Mouse (Mus musculus) CH12.LX (cell line): ENCODE measurements at regions not wholly inside any gene's neighbourhood (a gene's known extent, or its start where the extent isn't known, plus 50 kb on each side); places are given as distances from the start of the nearest gene placed in this dataset.

Experiments used
- DNase-seq: peaks from one replicate; pipeline ENCODE4 v3.0.0-alpha.2; 2013; ENCODE audit errors: extremely low read depth
- H3K27ac ChIP-seq: 2 replicates; pipeline ENCODE4 v1.5.1; 2012; ENCODE audit warnings: low read depth, mild to moderate bottlenecking, control low read depth, moderate library complexity; ENCODE audit not compliant: insufficient read depth
- H3K27me3 ChIP-seq: replicated peaks from 2 replicates; pipeline ENCODE3; 2012; ENCODE audit warnings: inconsistent platforms
- H3K36me3 ChIP-seq, 2 experiments: replicated peaks in 1 of 2; 2 replicates each; pipeline versions ENCODE3 to v1.6.1; 2012; ENCODE audit warnings: inconsistent platforms in 1 of 2, low read length in 1 of 2, mild to moderate bottlenecking in 1 of 2, mixed read lengths in 1 of 2, moderate library complexity in 1 of 2; ENCODE audit not compliant: control insufficient read depth in 1 of 2, insufficient read depth in 1 of 2
- H3K4me1 ChIP-seq, 2 experiments: 2 replicates each; pipeline ENCODE4 v1.6.1; 2012; ENCODE audit warnings: inconsistent platforms in 1 of 2, moderate library complexity in 1 of 2; ENCODE audit not compliant: insufficient read depth in 2 of 2, control insufficient read depth in 1 of 2
- H3K4me2 ChIP-seq: 2 replicates; pipeline ENCODE4 v1.6.1; 2012; ENCODE audit warnings: low read depth, mild to moderate bottlenecking, control low read depth; ENCODE audit not compliant: poor library complexity, insufficient read depth, severe bottlenecking
- H3K4me3 ChIP-seq, 3 experiments: fragments of 150-350 bp in 1 of 3; sonication (generic) in 1 of 3; replicated peaks in 1 of 3; 2 replicates each; pipeline versions ENCODE3 to v1.5.1; 2011 to 2012; ENCODE audit warnings: low read depth in 2 of 3, low read length in 2 of 3, mild to moderate bottlenecking in 2 of 3, moderate library complexity in 2 of 3, control low read depth in 1 of 3, improper control_type of control experiment in 1 of 3, inconsistent platforms in 1 of 3, mixed read lengths in 1 of 3; ENCODE audit not compliant: poor library complexity in 1 of 3
- H3K79me2 ChIP-seq: replicated peaks from 2 replicates; pipeline ENCODE4 v1.6.1; 2012; ENCODE audit warnings: mild to moderate bottlenecking, moderate library complexity; ENCODE audit not compliant: control insufficient read depth, poor library complexity, insufficient read depth, severe bottlenecking; ENCODE audit errors: extremely low read depth
- H3K9ac ChIP-seq: 2 replicates; pipeline ENCODE4 v1.6.1; 2012; ENCODE audit warnings: low read depth, mild to moderate bottlenecking, control low read depth, moderate library complexity; ENCODE audit not compliant: insufficient read depth
- H3K9me3 ChIP-seq: replicated peaks from 2 replicates; pipeline ENCODE3; 2012; ENCODE audit warnings: low read length, inconsistent platforms, mixed read lengths
- BHLHE40 ChIP-seq: IDR thresholded peaks from 2 replicates; pipeline ENCODE4 v1.6.1; 2011; ENCODE audit warnings: mild to moderate bottlenecking, low read depth, low read length, improper control_type of control experiment
- CHD1 ChIP-seq: IDR thresholded peaks from 2 replicates; pipeline ENCODE4 v1.6.1; 2012; ENCODE audit warnings: low read depth, low read length, improper control_type of control experiment, inconsistent platforms
- CHD2 ChIP-seq: IDR thresholded peaks from 2 replicates; pipeline ENCODE4 v1.6.1; 2011; ENCODE audit warnings: low read length, improper control_type of control experiment
- CTCF ChIP-seq, 2 experiments: IDR thresholded peaks in 1 of 2; conservative IDR thresholded peaks in 1 of 2; 2 replicates each; pipeline ENCODE4 v1.5.1; 2011 to 2012; ENCODE audit warnings: low read depth in 2 of 2, low read length in 2 of 2, improper control_type of control experiment in 1 of 2, inconsistent platforms in 1 of 2, mild to moderate bottlenecking in 1 of 2, moderate library complexity in 1 of 2
- ETS1 ChIP-seq: conservative IDR thresholded peaks from 2 replicates; pipeline ENCODE4 v1.6.1; 2012; ENCODE audit warnings: low read depth, mild to moderate bottlenecking, inconsistent platforms, low read length, improper control_type of control experiment, moderate library complexity
- IRF4 ChIP-seq: IDR thresholded peaks from 2 replicates; pipeline ENCODE4 v1.6.1; 2014; ENCODE audit warnings: low read depth, mild to moderate bottlenecking, inconsistent platforms, low read length, improper control_type of control experiment
- JUN ChIP-seq: IDR thresholded peaks from 2 replicates; pipeline ENCODE4 v1.6.1; 2011; ENCODE audit warnings: low read depth, mild to moderate bottlenecking, low read length, improper control_type of control experiment, moderate library complexity; ENCODE audit not compliant: insufficient read depth
- JUND ChIP-seq: conservative IDR thresholded peaks from 2 replicates; pipeline ENCODE4 v1.6.1; 2011; ENCODE audit warnings: low read depth, low read length, improper control_type of control experiment
- KAT2A ChIP-seq: IDR thresholded peaks from 2 replicates; pipeline ENCODE4 v1.6.1; 2012; ENCODE audit warnings: low read length, improper control_type of control experiment, inconsistent platforms; ENCODE audit not compliant: insufficient replicate concordance
- MAX ChIP-seq: IDR thresholded peaks from 2 replicates; pipeline ENCODE4 v1.6.1; 2011; ENCODE audit warnings: low read length, improper control_type of control experiment
- MAZ ChIP-seq: IDR thresholded peaks from 2 replicates; pipeline ENCODE4 v1.6.1; 2012; ENCODE audit warnings: low read depth, mild to moderate bottlenecking, inconsistent platforms, low read length, improper control_type of control experiment, moderate library complexity
- MXI1 ChIP-seq: IDR thresholded peaks from 2 replicates; pipeline ENCODE4 v1.6.1; 2011; ENCODE audit warnings: mild to moderate bottlenecking, low read depth, low read length, improper control_type of control experiment
- NELFE ChIP-seq: IDR thresholded peaks from 2 replicates; pipeline ENCODE4 v1.6.1; 2011; ENCODE audit warnings: low read depth, low read length, improper control_type of control experiment
- POLR2AphosphoS2 ChIP-seq: IDR thresholded peaks from 2 replicates; pipeline ENCODE4 v1.6.1; 2011; ENCODE audit warnings: low read depth, low read length, improper control_type of control experiment
- SMC3 ChIP-seq: IDR thresholded peaks from 2 replicates; pipeline ENCODE4 v1.6.1; 2011; ENCODE audit warnings: low read depth, low read length, improper control_type of control experiment
- UBTF ChIP-seq: IDR thresholded peaks from 2 replicates; pipeline ENCODE4 v1.6.1; 2012; ENCODE audit warnings: low read depth, mild to moderate bottlenecking, inconsistent platforms, low read length, improper control_type of control experiment, moderate library complexity
- USF1 ChIP-seq: IDR thresholded peaks from 2 replicates; pipeline ENCODE4 v1.6.1; 2014; ENCODE audit warnings: low read depth, mild to moderate bottlenecking, inconsistent platforms, low read length, improper control_type of control experiment
- ZKSCAN1 ChIP-seq: IDR thresholded peaks from 2 replicates; pipeline ENCODE4 v1.6.1; 2012; ENCODE audit warnings: low read depth, inconsistent platforms, low read length, improper control_type of control experiment, borderline replicate concordance
- ZNF384 ChIP-seq: IDR thresholded peaks from 2 replicates; pipeline ENCODE4 v1.6.1; 2012; ENCODE audit warnings: low read depth, low read length, improper control_type of control experiment, inconsistent platforms
- dilution Hi-C: fragments of 300-500 bp; cut with MboI; formaldehyde crosslinking; loops from 2 replicates; pipeline ENCODE4 v1.14.3; 2020; ENCODE audit warnings: low sequenced_read_pairs; ENCODE audit not compliant: extremely low pct_unique_long_range_greater_than_20kb, extremely low pct_ligation_motif_present
- in situ Hi-C: fragments of 300-500 bp; cut with MboI; formaldehyde crosslinking; loops from 3 replicates; pipeline ENCODE4 v1.14.3; 2019; ENCODE audit warnings: low sequenced_read_pairs, low pct_ligation_motif_present, low pct_unique_long_range_greater_than_20kb, mixed read lengths

GRCm38 (mm10) chr12:42147971-42148370 lies 661.7 kb upstream of the Lrrn3 start:
- no peaks in the 10 kb centered on the region for H3K9me3 ChIP-seq
- in situ Hi-C loops = no loop called here
- dilution Hi-C loops = no loop called here

DNA sequence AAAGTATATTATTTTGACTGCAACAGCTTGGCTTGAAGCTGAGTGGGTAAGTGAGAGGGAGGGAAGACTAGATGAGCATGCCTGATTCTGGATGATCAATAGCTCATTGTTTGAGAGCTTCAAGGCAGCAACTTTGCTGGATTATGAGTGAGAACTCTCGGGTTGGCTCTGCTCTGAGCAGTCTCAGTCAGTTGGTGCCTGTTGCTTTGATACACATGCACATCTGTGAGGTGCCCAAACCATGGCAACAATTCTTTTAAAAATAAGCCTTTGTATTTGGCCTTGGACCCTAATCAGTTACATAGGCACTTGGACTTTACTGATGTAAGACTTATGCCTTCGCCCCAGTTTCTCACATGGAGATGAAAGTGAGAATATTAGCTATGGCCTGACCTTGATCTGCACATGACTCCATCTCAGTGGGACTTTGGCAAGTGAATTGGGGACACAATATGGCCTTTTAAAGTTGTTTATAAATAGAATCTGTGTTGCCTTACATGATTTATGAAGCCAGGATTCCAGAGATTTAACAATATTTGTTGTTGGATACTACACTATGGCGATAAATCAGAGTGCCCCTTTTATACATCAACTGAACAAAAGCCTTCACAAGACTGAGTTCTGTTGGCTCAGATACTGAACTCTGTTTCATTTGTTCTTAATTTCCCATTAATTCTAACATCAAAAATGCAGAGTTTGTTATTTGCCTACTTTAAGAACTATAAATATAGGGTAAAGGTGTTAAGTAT lies 652.6 kb upstream of the Lrrn3 start:
- TF ChIP-seq MAZ = no peak
- TF ChIP-seq ZNF384 = no peak
- TF ChIP-seq MXI1 = no peak
- TF ChIP-seq USF1 = no peak
- no peak for TF ChIP-seq POLR2AphosphoS2
- no peak for TF ChIP-seq ZKSCAN1
- TF ChIP-seq JUND = no peak
- no peak for TF ChIP-seq BHLHE40
- no peak for TF ChIP-seq UBTF
- TF ChIP-seq CHD2 = no peak
- no peak for TF ChIP-seq MAX
- no peak for TF ChIP-seq SMC3
- DNase-seq = no peak
- H3K9ac ChIP-seq = no peak overlapping the region
- no peaks in the 10 kb centered on the region for H3K4me1 ChIP-seq
- H3K9me3 ChIP-seq = peaks cover 5% of the 10 kb centered on the region
- H3K36me3 ChIP-seq = no peaks in the 10 kb centered on the region
- H3K27ac ChIP-seq = no peak overlapping the region
- no peak overlapping the region for H3K4me3 ChIP-seq
- H3K79me2 ChIP-seq = no peaks in the 10 kb centered on the region
- no peaks in the 10 kb centered on the region for H3K27me3 ChIP-seq
- dilution Hi-C loops = no loop called here
- in situ Hi-C loops = no loop called here
- H3K4me2 ChIP-seq = no peak overlapping the region

More at GRCm38 (mm10) chr12:42147971-42148370, 661.7 kb upstream of the Lrrn3 start:
- H3K4me1 ChIP-seq = no peaks in the 10 kb centered on the region
- H3K27me3 ChIP-seq = no peaks in the 10 kb centered on the region
- no peak overlapping the region for H3K4me3 ChIP-seq
- H3K36me3 ChIP-seq = no peaks in the 10 kb centered on the region
- DNase-seq = no peak
- no peak overlapping the region for H3K9ac ChIP-seq
- H3K4me2 ChIP-seq = no peak overlapping the region
- TF ChIP-seq CTCF (conservative IDR thresholded peaks at IDR 0.05 in 1 of 2, IDR thresholded peaks at IDR 0.05 in 1 of 2; ENCODE audit: low read depth in 2 of 2, low read length in 2 of 2) (no peak), IRF4 (no peak), USF1 (no peak), ETS1 (no peak), KAT2A (no peak), NELFE (no peak), JUN (no peak), CHD1 (no peak)
- TF ChIP-seq, all 38 proteins: peak for 0
- Histone ChIP-seq H3K27ac (no peak overlapping the region), H3K79me2 (no peaks in the 10 kb centered on the region)
